Mouse (Mus musculus): ENCODE data around the gene Olfr1049. TPM values are rescaled to one million over a fixed set of nuclear protein-coding genes. Genes with fewer than 3 reads are reported as not detected.

Olfr1049 gene
- not detected in 2 replicates for polyA plus RNA-seq (2012; rRNA removed)

DNA sequence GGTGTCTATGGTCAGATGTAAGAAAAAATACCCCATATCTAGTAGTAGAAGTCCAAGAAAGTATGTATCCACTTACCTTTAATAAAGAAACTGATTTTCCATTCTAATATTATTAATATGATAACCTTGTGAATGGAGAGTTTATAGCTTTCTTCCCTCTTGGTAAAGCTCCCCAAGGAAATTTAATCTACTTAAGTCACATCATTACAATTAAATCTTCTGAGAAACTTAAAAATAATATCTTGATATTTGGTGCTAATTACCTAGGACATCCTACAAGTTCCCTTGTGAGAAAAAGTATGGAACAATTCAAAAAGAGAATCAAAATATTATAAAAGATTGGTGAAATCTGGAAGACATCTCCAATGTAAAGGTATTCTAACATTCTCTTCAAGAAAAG lies at the start of gene Olfr1049:
Gene Olfr1049 (minus strand): TSS at position 101 of the 400 bp plus-strand sequence.

DNA sequence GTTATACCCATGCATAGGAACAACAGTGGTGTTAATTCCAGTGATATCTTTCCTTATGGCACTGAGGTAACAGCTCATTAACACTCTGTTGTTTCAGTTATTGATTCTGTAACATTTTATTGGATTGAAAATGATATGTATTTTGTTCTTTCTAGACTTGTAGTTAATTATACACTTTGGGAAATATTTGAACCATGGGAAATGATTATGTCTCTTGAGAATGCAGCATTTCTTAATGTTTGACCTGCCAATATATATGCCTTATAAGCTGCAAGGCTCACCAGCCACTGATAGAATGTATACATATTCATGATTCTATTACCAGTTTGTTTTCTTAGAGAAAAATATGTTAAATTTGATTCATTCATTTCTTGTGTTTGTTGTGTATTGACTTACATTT lies 34.0 kb upstream of the Olfr1049 start, which contains the start of gene Olfr1052:
Gene Olfr1052 (plus strand): TSS at position 301 of the 400 bp plus-strand sequence.

DNA sequence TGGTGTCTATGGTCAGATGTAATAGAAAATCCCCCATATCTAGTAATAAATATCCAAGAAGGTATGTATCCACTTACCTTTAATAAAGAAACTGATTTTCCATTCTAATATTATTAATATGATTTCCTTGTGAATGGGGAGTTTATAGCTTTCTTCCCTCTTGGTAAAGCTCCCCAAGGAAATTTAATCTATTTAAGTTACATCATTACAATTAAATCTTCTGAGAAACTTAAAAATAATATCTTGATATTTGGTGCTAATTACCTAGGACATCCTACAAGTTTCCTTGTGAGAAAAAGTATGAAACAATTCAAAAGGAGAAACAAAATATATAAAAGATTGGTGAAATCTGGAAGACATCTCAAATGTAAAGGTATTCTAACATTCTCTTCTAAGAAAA lies 20.9 kb upstream of the Olfr1049 start, which contains the start of gene Olfr1051:
Gene Olfr1051 (minus strand): TSS at position 101 of the 400 bp plus-strand sequence.

DNA sequence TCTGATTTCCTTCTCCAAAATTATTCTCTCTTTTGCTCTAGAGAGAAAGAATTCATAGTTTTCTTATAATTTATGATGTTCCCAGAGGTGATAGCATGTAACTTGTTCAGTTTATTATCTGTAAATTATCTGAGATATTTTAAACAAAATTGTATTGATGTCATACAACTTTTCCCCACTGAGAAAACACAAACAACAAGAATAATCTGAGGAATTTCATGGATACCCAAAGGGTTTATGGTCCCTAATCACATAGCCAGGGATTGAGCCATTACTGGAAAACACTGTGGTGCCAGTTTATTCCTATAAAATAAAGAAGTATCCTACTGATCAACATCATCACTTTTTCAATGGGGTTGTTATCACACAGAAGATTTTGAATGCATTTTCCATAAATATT lies 17.9 kb downstream of the Olfr1049 start, which contains the start of gene Olfr1048:
Gene Olfr1048 (minus strand): TSS at position 101 of the 400 bp plus-strand sequence.

DNA sequence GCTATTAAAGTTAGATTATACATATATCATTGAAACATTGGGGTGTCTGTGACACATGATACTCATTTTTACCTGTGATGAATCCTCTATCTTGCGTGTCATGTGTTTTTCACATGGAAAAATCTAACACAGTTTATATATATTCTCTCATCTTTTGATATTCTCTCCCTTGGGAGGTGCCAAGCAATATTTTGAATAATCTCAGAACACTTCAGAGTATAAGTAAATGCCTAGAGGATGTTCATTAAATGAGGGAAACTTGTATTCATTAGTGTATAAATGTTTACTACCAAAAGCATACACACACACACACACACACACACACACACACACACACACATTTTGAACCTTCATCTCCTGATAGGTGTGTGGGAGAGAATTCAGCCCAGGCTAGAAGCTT lies 26.8 kb downstream of the Olfr1049 start, which contains the start of gene Olfr1047:
Gene Olfr1047 (minus strand): TSS at position 101 of the 400 bp plus-strand sequence.

DNA sequence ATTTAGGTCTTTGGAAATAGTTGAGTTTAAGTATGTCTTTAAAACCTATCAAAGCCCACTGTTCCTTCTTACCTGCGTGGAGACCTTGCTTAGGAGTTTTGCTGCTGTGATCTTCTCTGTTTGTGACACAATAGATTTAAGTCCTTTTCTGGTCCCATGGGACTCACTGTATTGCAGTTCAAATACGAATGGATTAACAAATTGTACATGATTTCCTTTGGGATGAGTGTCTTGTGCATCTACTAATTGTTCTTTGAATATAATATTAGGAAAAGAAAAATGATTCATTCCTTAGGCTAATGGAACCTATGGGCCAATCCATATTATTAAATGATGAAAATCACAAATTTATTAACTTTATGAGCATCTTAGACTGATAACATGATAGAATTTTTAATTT lies 38.9 kb downstream of the Olfr1049 start, which contains the start of gene Olfr1046:
Gene Olfr1046 (minus strand): TSS at position 101 of the 400 bp plus-strand sequence.

Other genes with a start within 250 kb of the Olfr1049 start
- 0.34 and 0.35 TPM in 2 replicates for gene Olfr1033, start 237.7 kb downstream of the Olfr1049 start, polyA plus RNA-seq (2012; rRNA removed)
- 0.03 and 0.04 TPM in 2 replicates for gene Olfr1034, start 212.5 kb downstream of the Olfr1049 start, polyA plus RNA-seq (2012; rRNA removed)
- gene Olfr1036, start 184.3 kb downstream of the Olfr1049 start, polyA plus RNA-seq (2012; rRNA removed): not detected in 2 replicates
- not detected in 2 replicates for gene Olfr1037, start 170.9 kb downstream of the Olfr1049 start, polyA plus RNA-seq (2012; rRNA removed)
- gene Olfr1039, start 122.4 kb downstream of the Olfr1049 start, polyA plus RNA-seq (2012; rRNA removed): not detected in 2 replicates
- gene Olfr1040, start 111.6 kb downstream of the Olfr1049 start, polyA plus RNA-seq (2012; rRNA removed): not detected in 2 replicates
- gene Olfr1042, start 96.5 kb downstream of the Olfr1049 start, polyA plus RNA-seq (2012; rRNA removed): not detected in 2 replicates
- gene Olfr1043, start 90.8 kb downstream of the Olfr1049 start, polyA plus RNA-seq (2012; rRNA removed): not detected in 2 replicates
- not detected in 2 replicates for gene Olfr1044, start 80.5 kb downstream of the Olfr1049 start, polyA plus RNA-seq (2012; rRNA removed)
- not detected in 2 replicates for gene Olfr52, start 72.6 kb downstream of the Olfr1049 start, polyA plus RNA-seq (2012; rRNA removed)
- gene Olfr1045, start 55.3 kb downstream of the Olfr1049 start, polyA plus RNA-seq (2012; rRNA removed): not detected in 2 replicates
- gene Olfr1046, start 39.0 kb downstream of the Olfr1049 start, polyA plus RNA-seq (2012; rRNA removed): not detected in 2 replicates
- gene Olfr1047, start 26.9 kb downstream of the Olfr1049 start, polyA plus RNA-seq (2012; rRNA removed): not detected in 2 replicates
- not detected in 2 replicates for gene Olfr1048, start 18.0 kb downstream of the Olfr1049 start, polyA plus RNA-seq (2012; rRNA removed)
- not detected in 2 replicates for gene Olfr1051, start 20.8 kb upstream of the Olfr1049 start, polyA plus RNA-seq (2012; rRNA removed)
- gene Olfr1052, start 34.1 kb upstream of the Olfr1049 start, polyA plus RNA-seq (2012; rRNA removed): not detected in 2 replicates
- gene Olfr1053, start 57.0 kb upstream of the Olfr1049 start, polyA plus RNA-seq (2012; rRNA removed): not detected in 2 replicates
- gene Olfr1054, start 77.1 kb upstream of the Olfr1049 start, polyA plus RNA-seq (2012; rRNA removed): not detected in 2 replicates
- gene Olfr1055, start 92.0 kb upstream of the Olfr1049 start, polyA plus RNA-seq (2012; rRNA removed): not detected in 2 replicates
- gene Olfr1056, start 104.1 kb upstream of the Olfr1049 start, polyA plus RNA-seq (2012; rRNA removed): not detected in 2 replicates
- gene Olfr1057, start 120.1 kb upstream of the Olfr1049 start, polyA plus RNA-seq (2012; rRNA removed): not detected in 2 replicates
- gene Olfr1058, start 130.2 kb upstream of the Olfr1049 start, polyA plus RNA-seq (2012; rRNA removed): not detected in 2 replicates
- not detected in 2 replicates for gene Olfr1061, start 155.7 kb upstream of the Olfr1049 start, polyA plus RNA-seq (2012; rRNA removed)
- not detected in 2 replicates for gene Olfr1062, start 168.4 kb upstream of the Olfr1049 start, polyA plus RNA-seq (2012; rRNA removed)
- gene Olfr1065, start 192.3 kb upstream of the Olfr1049 start, polyA plus RNA-seq (2012; rRNA removed): not detected in 2 replicates
- not detected in 2 replicates for gene Olfr1066, start 197.9 kb upstream of the Olfr1049 start, polyA plus RNA-seq (2012; rRNA removed)
- not detected in 2 replicates for gene Olfr228, start 229.1 kb upstream of the Olfr1049 start, polyA plus RNA-seq (2012; rRNA removed)